Mouse (Mus musculus) forebrain, embryonic 15.5 days (tissue): Measurements from ENCODE around the gene Fam19a5. TPM values are rescaled to one million over a fixed set of nuclear protein-coding genes. Genes with fewer than 3 reads are reported as not detected.

Source experiments
- ATAC-seq: fragments of 200-750 bp; cut with Nextera tagmentation; replicated peaks from 2 replicates; pipeline ENCODE4 v1.8.0; 2017; ENCODE audit warnings: mild to moderate bottlenecking, moderate TSS enrichment, moderate library complexity
- H3K27ac ChIP-seq: fragments of 300-500 bp; sonication (generic); replicated peaks from 2 replicates; pipeline ENCODE4 v1.5.1; 2015; ENCODE audit warnings: mild to moderate bottlenecking, inconsistent platforms
- H3K27me3 ChIP-seq: fragments of 300-500 bp; sonication (generic); 2 replicates; pipeline ENCODE4 v1.6.1; 2015; ENCODE audit warnings: inconsistent platforms
- H3K36me3 ChIP-seq: fragments of 300-500 bp; sonication (generic); 2 replicates; pipeline ENCODE4 v1.6.1; 2015; ENCODE audit warnings: mild to moderate bottlenecking, inconsistent platforms
- H3K4me1 ChIP-seq: fragments of 300-500 bp; sonication (generic); 2 replicates; pipeline ENCODE4 v1.6.1; 2015; ENCODE audit warnings: inconsistent platforms
- H3K4me2 ChIP-seq: fragments of 300-500 bp; sonication (generic); replicated peaks from 2 replicates; pipeline ENCODE4 v1.6.1; 2015; ENCODE audit warnings: mild to moderate bottlenecking, inconsistent platforms
- H3K4me3 ChIP-seq: fragments of 300-500 bp; sonication (generic); 2 replicates; pipeline ENCODE4 v1.5.1; 2015; ENCODE audit warnings: mild to moderate bottlenecking, inconsistent platforms
- H3K9ac ChIP-seq: fragments of 300-500 bp; sonication (generic); replicated peaks from 2 replicates; pipeline ENCODE4 v1.6.1; 2015; ENCODE audit warnings: mild to moderate bottlenecking, inconsistent platforms
- H3K9me3 ChIP-seq: fragments of 300-500 bp; sonication (generic); 2 replicates; pipeline ENCODE4 v1.6.1; 2016; ENCODE audit warnings: inconsistent platforms
- WGBS: fragments of 180-500 bp; shearing (Covaris S2); methylation state at CpG from one replicate; pipeline ENCODE4 v1.1.7; 2015; ENCODE audit warnings: mixed read lengths; 5-methylcytosine and 5-hydroxymethylcytosine counted together
- polyA plus RNA-seq: library from polyadenylated mRNA; unstranded; fragments of >200 nt; fragmentation: Nextera tagmentation; extraction: Ambion mirVana; gene quantifications from 2 replicates; pipeline ENCODE4 v1.2.1, GENCODE M21; 2015

The Fam19a5 gene
- 17.6 and 18.0 TPM in 2 replicates for polyA plus RNA-seq

- Histone ChIP-seq H3K4me2 (peak within 1 kb of the TSS; percentile 80), H3K36me3 (no peaks in the 10 kb centered on the region), H3K27ac (peak within 1 kb of the TSS; percentile 80), H3K4me3 (peak within 1 kb of the TSS; percentile 87), H3K9me3 (no peaks in the 10 kb centered on the region), H3K9ac (peak within 1 kb of the TSS; percentile 90), H3K4me1 (peaks cover 38% of the 10 kb centered on the region), H3K27me3 (no peaks in the 10 kb centered on the region)
- under 1% methylated on average over 33 of the region's 67 CpGs for WGBS
- peak; percentile 78 for ATAC-seq
Observed at GRCm38 (mm10) chr15:87543599-87544338, at the start of gene Fam19a5. Fam19a5 (plus strand) TSS chr15:87544299.

GRCm38 (mm10) chr15:87501737-87502136 lies 42.4 kb upstream of the Fam19a5 start:
- Histone ChIP-seq H3K36me3 (no peaks in the 10 kb centered on the region), H3K27me3 (no peaks in the 10 kb centered on the region), H3K27ac (no peak overlapping the region), H3K4me1 (no peaks in the 10 kb centered on the region), H3K4me2 (no peak overlapping the region), H3K9me3 (no peaks in the 10 kb centered on the region), H3K4me3 (no peak overlapping the region), H3K9ac (no peak overlapping the region)
- ATAC-seq, result no peak
- 73% methylated on average over 3 of the region's 3 CpGs for WGBS

DNA sequence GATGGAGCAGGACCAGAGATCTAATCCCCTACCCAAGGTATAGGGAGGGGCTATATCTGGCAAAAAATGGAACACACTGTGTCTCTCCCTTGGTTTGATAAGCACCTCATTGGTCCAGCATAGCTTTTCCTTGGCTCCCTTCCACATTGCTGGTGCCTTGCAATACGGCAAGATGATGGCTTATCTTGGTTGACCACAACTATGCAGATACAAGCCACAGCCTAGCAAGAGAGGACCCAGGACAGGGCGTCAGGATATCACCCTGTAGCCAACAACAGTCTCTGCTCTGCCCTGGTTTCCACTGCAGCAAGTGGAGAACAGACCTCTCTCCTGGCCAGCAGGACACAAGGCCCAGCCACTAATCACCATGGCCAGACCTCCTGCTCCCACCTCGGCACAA lies 36.8 kb upstream of the Fam19a5 start:
- 79% methylated on average over 3 of the region's 3 CpGs for WGBS
- Histone ChIP-seq H3K4me2 (no peak overlapping the region), H3K4me1 (0 out of 2 replicates have a peak, but pooled peaks cover 3% of the 10 kb centered on the region), H3K4me3 (no peak overlapping the region), H3K27me3 (no peaks in the 10 kb centered on the region), H3K36me3 (no peaks in the 10 kb centered on the region), H3K9me3 (no peaks in the 10 kb centered on the region), H3K9ac (no peak overlapping the region), H3K27ac (peak overlapping the region; percentile 15; the same call in 1 of the 2 replicates)
- no peak for ATAC-seq

DNA sequence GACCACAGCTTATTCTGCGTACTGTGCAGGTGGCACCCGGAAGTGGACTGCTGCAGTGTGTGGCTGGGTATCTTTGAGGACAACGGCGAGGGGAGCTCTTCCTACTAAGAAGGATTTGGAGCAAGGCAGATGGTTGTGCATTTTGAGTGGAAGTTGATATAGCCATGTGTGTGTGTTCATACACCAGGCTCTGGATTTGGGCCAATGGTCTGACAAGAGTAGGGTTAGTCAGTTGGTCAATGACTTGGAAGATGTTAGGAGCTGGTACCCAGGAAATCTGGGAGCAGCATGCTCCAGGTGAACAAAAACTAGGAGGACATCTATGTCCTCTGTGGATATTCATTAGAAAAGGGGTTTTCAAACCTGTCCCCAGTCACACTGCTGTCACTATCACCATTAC lies 33.2 kb upstream of the Fam19a5 start:
- Histone ChIP-seq H3K4me1 (0 out of 2 replicates have a peak, but pooled peaks cover 3% of the 10 kb centered on the region), H3K9ac (no peak overlapping the region), H3K9me3 (no peaks in the 10 kb centered on the region), H3K4me2 (no peak overlapping the region), H3K27me3 (no peaks in the 10 kb centered on the region), H3K4me3 (no peak overlapping the region), H3K27ac (no peak overlapping the region), H3K36me3 (no peaks in the 10 kb centered on the region)
- ATAC-seq, result no peak
- 93% methylated on average over 4 of the region's 4 CpGs for WGBS

GRCm38 (mm10) chr15:87518161-87518560 lies 25.9 kb upstream of the Fam19a5 start:
- Histone ChIP-seq H3K9me3 (no peaks in the 10 kb centered on the region), H3K9ac (no peak overlapping the region), H3K36me3 (no peaks in the 10 kb centered on the region), H3K4me3 (no peak overlapping the region), H3K4me2 (no peak overlapping the region), H3K27me3 (no peaks in the 10 kb centered on the region), H3K4me1 (no peaks in the 10 kb centered on the region), H3K27ac (no peak overlapping the region)
- no peak for ATAC-seq

GRCm38 (mm10) chr15:87529271-87529670 lies 14.8 kb upstream of the Fam19a5 start:
- no peaks in the 10 kb centered on the region for H3K36me3 ChIP-seq
- 83% methylated on average over 4 of the region's 4 CpGs for WGBS
- no peak for ATAC-seq
- no peaks in the 10 kb centered on the region for H3K27me3 ChIP-seq
- no peak overlapping the region for H3K4me2 ChIP-seq
- no peaks in the 10 kb centered on the region for H3K9me3 ChIP-seq
- H3K4me3 ChIP-seq, result no peak overlapping the region
- no peak overlapping the region for H3K9ac ChIP-seq
- no peaks in the 10 kb centered on the region for H3K4me1 ChIP-seq
- no peak overlapping the region for H3K27ac ChIP-seq

- no peaks in the 10 kb centered on the region for H3K36me3 ChIP-seq
- WGBS, result 53% methylated on average over 1 of the region's 1 CpGs
Observed at GRCm38 (mm10) chr15:87541656-87542055, 2.4 kb upstream of the Fam19a5 start.

GRCm38 (mm10) chr15:87544401-87545129 lies 466 bp downstream of the Fam19a5 start:
- Histone ChIP-seq H3K4me2 (peak overlapping the region; percentile 80), H3K36me3 (no peaks in the 10 kb centered on the region), H3K27ac (peak overlapping the region; percentile 80), H3K27me3 (no peaks in the 10 kb centered on the region), H3K4me3 (peak overlapping the region; percentile 87), H3K4me1 (peaks cover 46% of the 10 kb centered on the region), H3K9ac (peak overlapping the region; percentile 90), H3K9me3 (no peaks in the 10 kb centered on the region)
- peak; percentile 71 for ATAC-seq
- under 1% methylated on average over 84 of the region's 84 CpGs for WGBS

More at GRCm38 (mm10) chr15:87541656-87542055, 2.4 kb upstream of the Fam19a5 start:
- no peak overlapping the region for H3K4me3 ChIP-seq
- no peaks in the 10 kb centered on the region for H3K27me3 ChIP-seq
- no peak overlapping the region for H3K27ac ChIP-seq
- H3K9me3 ChIP-seq, result no peaks in the 10 kb centered on the region
- H3K4me2 ChIP-seq, result no peak overlapping the region
- H3K4me1 ChIP-seq, result peaks cover 17% of the 10 kb centered on the region
- no peak for ATAC-seq
- H3K9ac ChIP-seq, result no peak overlapping the region

DNA sequence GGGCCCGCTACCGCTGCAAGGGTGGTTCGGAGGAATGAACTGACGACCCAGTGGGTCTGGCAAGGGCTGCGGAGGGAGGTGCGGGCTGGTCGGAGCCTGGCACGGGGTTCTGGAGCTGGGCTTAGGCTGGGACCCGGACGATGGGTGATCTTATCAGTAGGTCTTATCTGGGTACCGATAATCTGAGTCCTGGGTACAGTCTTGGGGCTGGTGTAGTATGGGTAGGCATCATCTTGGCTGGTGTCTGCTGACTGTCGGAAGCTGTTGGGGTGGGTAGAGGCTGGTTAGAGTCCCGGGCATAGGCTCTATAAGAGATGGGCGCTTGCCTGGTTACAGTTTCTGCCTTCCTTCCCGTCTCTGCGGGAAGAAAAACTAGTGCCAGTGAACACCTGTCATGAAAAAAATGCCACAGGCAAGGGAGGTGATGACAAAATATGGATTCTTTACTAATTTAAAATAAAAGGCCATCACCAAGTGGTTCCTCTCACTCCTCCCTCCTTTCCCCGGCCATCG lies 1.1 kb downstream of the Fam19a5 start:
- Histone ChIP-seq H3K27me3 (no peaks in the 10 kb centered on the region), H3K9me3 (no peaks in the 10 kb centered on the region), H3K9ac (peak overlapping the region; percentile 90), H3K27ac (peak overlapping the region; percentile 80), H3K4me3 (peak overlapping the region; percentile 87), H3K36me3 (no peaks in the 10 kb centered on the region), H3K4me2 (peak overlapping the region; percentile 80), H3K4me1 (peaks cover 50% of the 10 kb centered on the region)
- WGBS, result 9% methylated on average over 18 of the region's 18 CpGs
- ATAC-seq, result peak; percentile 29; the same call in 1 of the 2 replicates

- Histone ChIP-seq H3K27me3 (no peaks in the 10 kb centered on the region), H3K9me3 (no peaks in the 10 kb centered on the region), H3K36me3 (no peaks in the 10 kb centered on the region), H3K4me3 (peak overlapping the region; percentile 87), H3K9ac (peak overlapping the region; percentile 90), H3K4me2 (peak overlapping the region; percentile 80), H3K4me1 (peaks cover 54% of the 10 kb centered on the region), H3K27ac (peak overlapping the region; percentile 80; the same call in 1 of the 2 replicates)
- no peak for ATAC-seq
- 23% methylated on average over 8 of the region's 8 CpGs for WGBS
Observed at GRCm38 (mm10) chr15:87545731-87546360, 1.7 kb downstream of the Fam19a5 start.

- no peak overlapping the region for H3K9ac ChIP-seq
- no peak for ATAC-seq
- H3K4me2 ChIP-seq, result peak overlapping the region; percentile 80
- H3K9me3 ChIP-seq, result no peaks in the 10 kb centered on the region
- H3K4me3 ChIP-seq, result peak overlapping the region; percentile 19
- 0 out of 2 replicates have a peak overlapping the region, but pooled peaks have one; percentile 7 for H3K27ac ChIP-seq
- H3K4me1 ChIP-seq, result peaks cover 64% of the 10 kb centered on the region
- WGBS, result 15% methylated on average over 5 of the region's 5 CpGs
- H3K36me3 ChIP-seq, result no peaks in the 10 kb centered on the region
- no peaks in the 10 kb centered on the region for H3K27me3 ChIP-seq
Observed at GRCm38 (mm10) chr15:87547022-87547421, 2.9 kb downstream of the Fam19a5 start.

DNA sequence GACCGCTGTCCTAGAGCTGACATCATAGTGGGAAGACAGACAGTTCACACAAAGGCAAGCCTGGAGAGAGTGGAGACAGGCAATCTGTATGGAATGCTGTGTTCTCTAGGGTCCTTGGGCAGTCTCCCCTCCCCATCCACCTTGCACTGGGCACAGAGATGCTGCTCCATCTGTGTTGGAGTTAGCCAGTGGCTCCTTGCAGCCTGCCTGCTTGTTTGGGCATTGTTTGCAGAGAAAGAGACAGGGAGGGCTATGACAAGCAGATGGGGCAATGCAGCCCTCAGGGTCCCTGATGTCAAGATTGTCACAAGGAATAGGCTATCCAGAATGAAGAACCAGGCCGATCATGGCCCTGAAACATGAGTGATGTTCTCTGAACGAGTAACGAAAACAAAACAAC lies 5.6 kb downstream of the Fam19a5 start:
- peaks cover 64% of the 10 kb centered on the region for H3K4me1 ChIP-seq
- H3K4me2 ChIP-seq, result no peak overlapping the region
- H3K36me3 ChIP-seq, result no peaks in the 10 kb centered on the region
- no peak overlapping the region for H3K27ac ChIP-seq
- ATAC-seq, result no peak
- H3K9me3 ChIP-seq, result no peaks in the 10 kb centered on the region
- H3K9ac ChIP-seq, result no peak overlapping the region
- 62% methylated on average over 4 of the region's 4 CpGs for WGBS
- no peaks in the 10 kb centered on the region for H3K27me3 ChIP-seq
- no peak overlapping the region for H3K4me3 ChIP-seq
